Mouse (Mus musculus) layer of hippocampus, adult 9-11 months (tissue): ENCODE measurements around the gene C1ql2.

Experiments
- DNase-seq: peaks from one replicate; pipeline ENCODE4 v3.0.0; 2022

Gene C1ql2

DNA sequence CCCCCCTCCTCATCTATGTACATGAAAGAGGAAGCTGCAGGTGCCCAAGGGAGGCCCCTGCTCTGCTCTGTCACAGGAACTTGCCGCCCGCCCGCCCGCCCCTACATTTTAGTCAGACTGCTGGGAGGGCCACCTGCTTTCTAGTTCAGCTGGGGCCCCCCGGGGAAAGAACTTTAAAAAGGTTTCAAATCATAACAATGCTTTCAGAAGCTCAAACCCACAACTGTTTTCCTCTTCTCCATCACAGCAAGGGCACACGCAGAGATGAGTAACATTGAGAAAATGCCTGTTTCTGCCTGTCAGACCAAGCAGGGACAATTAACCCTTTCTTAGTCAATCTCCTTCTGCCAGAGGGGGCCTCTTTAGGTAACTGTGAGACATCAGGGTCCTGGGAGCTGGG, 49.4 kb downstream of the C1ql2 start:
- DNase-seq = no peak

DNA sequence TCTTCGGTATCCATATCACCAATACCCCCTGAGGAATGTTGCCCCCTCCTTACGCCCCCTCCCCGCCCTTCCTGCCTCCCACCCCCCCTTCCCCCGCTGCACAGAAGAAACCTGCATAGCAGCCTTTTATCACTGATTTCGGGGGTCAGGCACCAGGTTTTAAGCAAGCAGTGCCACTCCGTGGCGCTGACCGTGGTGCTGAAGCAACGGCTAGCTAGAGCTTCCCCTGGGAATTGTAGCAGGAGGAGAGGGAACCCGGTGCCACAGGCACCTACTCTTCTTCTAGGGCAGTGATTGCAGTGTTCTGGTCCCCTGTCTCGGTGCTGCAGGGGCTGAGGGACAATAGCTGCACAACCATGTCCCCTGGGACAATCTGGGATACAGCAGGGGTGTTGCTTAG, 50.0 kb downstream of the C1ql2 start:
- DNase-seq = no peak
